In the genomic region with DNA sequence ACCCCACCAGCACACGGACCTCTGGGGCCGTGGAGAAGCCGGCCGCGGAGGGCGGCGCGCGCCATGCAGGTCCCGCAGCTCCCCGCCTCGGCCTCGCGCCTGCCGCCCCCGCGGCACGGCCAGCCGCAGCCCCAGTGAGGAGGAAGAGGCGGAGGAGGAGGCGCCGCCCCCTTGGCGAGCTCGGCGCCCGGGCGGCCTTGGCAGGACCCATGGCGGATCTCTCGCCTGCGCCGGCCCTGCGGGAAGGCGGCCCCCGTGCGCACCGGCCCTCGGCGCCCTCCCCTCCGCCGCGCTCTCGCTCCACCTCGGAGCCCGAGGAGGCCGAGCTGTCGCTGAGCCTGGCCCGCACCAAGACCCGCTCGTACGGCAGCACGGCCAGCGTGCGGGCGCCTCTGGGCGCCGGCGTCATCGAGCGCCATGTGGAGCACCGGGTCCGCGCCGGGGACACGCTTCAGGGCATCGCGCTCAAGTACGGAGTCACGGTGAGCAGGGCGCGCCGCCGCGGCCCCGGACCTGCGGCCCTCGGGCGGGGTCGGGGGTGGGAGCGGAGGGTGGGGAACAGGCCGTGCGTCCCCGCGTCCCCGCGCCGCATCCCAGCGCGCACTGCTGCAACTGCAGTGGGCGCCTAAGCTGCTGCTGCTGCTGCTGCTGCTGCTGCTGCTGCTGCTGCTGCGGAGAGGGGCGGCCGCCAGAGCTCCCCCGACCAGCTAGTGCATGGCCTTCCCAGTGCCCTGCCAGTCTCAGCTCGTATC, we compare ENCODE assay signal across 8 mouse cellular contexts. TPM values are rescaled to one million over a fixed set of nuclear protein-coding genes. Genes with fewer than 3 reads are reported as not detected.
DNase-seq lines count a peak whose midpoint lies in the region; ATAC-seq and TF ChIP-seq lines count a peak whose summit lies in the region.

Gene Lysmd2 (plus strand): TSS at position 186 of the 752 bp plus-strand sequence.

- no peaks in the 10 kb centered on the region for H3K27me3 ChIP-seq in embryonic facial prominence, embryonic 15.5 days
- H3K27me3 ChIP-seq in heart, embryonic 10.5 days (ENCODE audit: insufficient read depth, poor library complexity, severe bottlenecking) = peaks cover 15% of the 10 kb centered on the region; the same call in 1 of the 2 replicates
- no peaks in the 10 kb centered on the region for H3K27me3 ChIP-seq in kidney, embryonic 14.5 days (ENCODE audit: control insufficient read depth, insufficient read depth, low read length)
- no peaks in the 10 kb centered on the region for H3K27me3 ChIP-seq in myocyte (ENCODE audit: control insufficient read depth, insufficient read depth, insufficient read length)
- H3K27me3 ChIP-seq in testis, adult 2 months (ENCODE audit: control insufficient read depth, insufficient read depth, low read length) = peaks cover 2% of the 10 kb centered on the region; the same call in 1 of the 2 replicates

- TF ChIP-seq CTCF in testis, adult 2 months (IDR thresholded peaks at IDR 0.05; ENCODE audit: control insufficient read depth, insufficient read depth, insufficient replicate concordance, low read depth, low read length) = no peak

- no peaks in the 10 kb centered on the region for H3K79me2 ChIP-seq in myocyte (ENCODE audit: control insufficient read depth, insufficient read depth)

- DNase-seq in A20 (ENCODE audit: low read depth, low spot score) (peak; percentile 76), liver (peak; percentile 58)
- peak; percentile 50 to 53 for DNase-seq in adrenal gland, postnatal 4 days (ENCODE audit: low spot score in 2 of 2)
- DNase-seq in heart, embryonic 10.5 days (ENCODE audit: low spot score) = no peak

- peak within 1 kb of the TSS; percentile 80 for H3K9ac ChIP-seq in embryonic facial prominence, embryonic 15.5 days
- H3K9ac ChIP-seq in kidney, embryonic 14.5 days (ENCODE audit: low read depth, low read length) = peak within 1 kb of the TSS; percentile 90

- H3K9me3 ChIP-seq in embryonic facial prominence, embryonic 15.5 days (replicated peaks) = no peaks in the 10 kb centered on the region
- no peaks in the 10 kb centered on the region for H3K9me3 ChIP-seq in heart, embryonic 10.5 days
- H3K9me3 ChIP-seq in kidney, embryonic 14.5 days (ENCODE audit: control insufficient read depth, low read length) = no peaks in the 10 kb centered on the region

- under 1% methylated on average over 94 of the region's 94 CpGs for WGBS in embryonic facial prominence, embryonic 15.5 days
- WGBS in heart, embryonic 10.5 days = under 1% methylated on average over 90 of the region's 94 CpGs
- WGBS in kidney, embryonic 14.5 days = under 1% methylated on average over 69 of the region's 94 CpGs

- peak; percentile 89 for ATAC-seq in embryonic facial prominence, embryonic 15.5 days (ENCODE audit: insufficient number of reproducible peaks, low FRiP score, low TSS enrichment, low read depth)
- peak; percentile 90 for ATAC-seq in kidney, embryonic 14.5 days (ENCODE audit: low FRiP score, low TSS enrichment)

- no peaks in the 10 kb centered on the region for H3K36me3 ChIP-seq in embryonic facial prominence, embryonic 15.5 days
- H3K36me3 ChIP-seq in heart, embryonic 10.5 days = no peaks in the 10 kb centered on the region
- no peaks in the 10 kb centered on the region for H3K36me3 ChIP-seq in kidney, embryonic 14.5 days (ENCODE audit: control insufficient read depth, insufficient read depth, low read length)
- no peaks in the 10 kb centered on the region for H3K36me3 ChIP-seq in myocyte (ENCODE audit: control insufficient read depth, insufficient read depth)
- H3K36me3 ChIP-seq in testis, adult 2 months (ENCODE audit: control insufficient read depth, insufficient read depth, low read length) = no peaks in the 10 kb centered on the region

- peak within 1 kb of the TSS; percentile 81 for H3ac ChIP-seq in myocyte (ENCODE audit: control insufficient read depth, insufficient read length)

- peaks cover 7% of the 10 kb centered on the region for H3K4me1 ChIP-seq in embryonic facial prominence, embryonic 15.5 days
- peaks cover 4% of the 10 kb centered on the region for H3K4me1 ChIP-seq in heart, embryonic 10.5 days
- no peaks in the 10 kb centered on the region for H3K4me1 ChIP-seq in kidney, embryonic 14.5 days (ENCODE audit: control insufficient read depth, insufficient read depth, low read length)
- peaks cover 12% of the 10 kb centered on the region for H3K4me1 ChIP-seq in testis, adult 2 months (ENCODE audit: control insufficient read depth, insufficient read depth, low read length)

- peak; percentile 62 for TF ChIP-seq POLR2A in myocyte (IDR thresholded peaks at IDR 0.05; ENCODE audit: insufficient read length, low read depth)
- TF ChIP-seq POLR2A in testis, adult 2 months (IDR thresholded peaks at IDR 0.05; ENCODE audit: control insufficient read depth, low read depth, low read length) = 0 out of 2 replicates have a peak, but pooled peaks have one; percentile 33

- peak within 1 kb of the TSS; percentile 79 for H3K4me3 ChIP-seq in embryonic facial prominence, embryonic 15.5 days (replicated peaks)
- H3K4me3 ChIP-seq in heart, embryonic 10.5 days = peak within 1 kb of the TSS; percentile 89
- peak within 1 kb of the TSS; percentile 81 for H3K4me3 ChIP-seq in kidney, embryonic 14.5 days (ENCODE audit: low read length)
- H3K4me3 ChIP-seq in myocyte = peak within 1 kb of the TSS; percentile 25
- H3K4me3 ChIP-seq in testis, adult 2 months (ENCODE audit: control insufficient read depth, low read depth, low read length) = peak within 1 kb of the TSS; percentile 88

- H3K4me2 ChIP-seq in embryonic facial prominence, embryonic 15.5 days (replicated peaks) = peak within 1 kb of the TSS; percentile 74
- peak within 1 kb of the TSS; percentile 68 for H3K4me2 ChIP-seq in kidney, embryonic 14.5 days (replicated peaks; ENCODE audit: low read depth, low read length)
- H3K4me2 ChIP-seq in myocyte (ENCODE audit: low read depth) = peak within 1 kb of the TSS; percentile 80

- H3K27ac ChIP-seq in embryonic facial prominence, embryonic 15.5 days (replicated peaks) = peak within 1 kb of the TSS; percentile 91
- H3K27ac ChIP-seq in heart, embryonic 10.5 days = peak within 1 kb of the TSS; percentile 96
- peak within 1 kb of the TSS; percentile 85 for H3K27ac ChIP-seq in kidney, embryonic 14.5 days (ENCODE audit: low read depth, low read length)
- H3K27ac ChIP-seq in testis, adult 2 months (ENCODE audit: control insufficient read depth, insufficient read depth, low read depth, low read length) = peak within 1 kb of the TSS; percentile 66

TF ChIP-seq in myocyte, 11 proteins besides CTCF, POLR2A, EP300 and RAD21:
- TF ChIP-seq E2F4 (IDR thresholded peaks at IDR 0.05; ENCODE audit: insufficient read depth) = no peak
- no peak for TF ChIP-seq MAX (IDR thresholded peaks at IDR 0.05; ENCODE audit: low read depth)
- TF ChIP-seq USF1 (IDR thresholded peaks at IDR 0.05; ENCODE audit: low read depth) = no peak

RNA-seq across cellular contexts. Expression of gene Lysmd2, which starts in this region (rescaled TPM):
- 10 to 100 TPM; 24.6 to 26.4 TPM for total RNA-seq in adrenal gland, postnatal 4 days (2021)
- polyA plus RNA-seq in embryonic facial prominence, embryonic 15.5 days (2015; fragmentation: Nextera tagmentation; extraction: Ambion mirVana) = 49.2 TPM in 2 replicates
- polyA plus RNA-seq in heart, embryonic 10.5 days (2016; fragmentation: Nextera tagmentation; extraction: Ambion mirVana) = 14.3 and 14.9 TPM in 2 replicates
- 36.2 and 43.7 TPM in 2 replicates for polyA plus RNA-seq in kidney, embryonic 14.5 days (2014; fragmentation: Nextera tagmentation; extraction: Ambion mirVana)
- polyA plus RNA-seq in myocyte (2012; fragmentation: generic; extraction: Trizol) = 4.9 TPM
- 3.3 and 3.5 TPM in 2 replicates for polyA plus RNA-seq in testis, adult 2 months (2012; rRNA removed)

Comparison
In these comparisons a context has a peak if more than half of its experiments do, and no peak if none do; other contexts are left out.
1. H3K4me3 ChIP-seq: peak in every context shown above with its lines; median percentile 89 in heart, embryonic 10.5 days; 88 in testis, adult 2 months; 81 in kidney, embryonic 14.5 days; 79 in embryonic facial prominence, embryonic 15.5 days; 25 in myocyte.